Mouse (Mus musculus): ENCODE data around the gene Prr29.
"Not testable (repeated sequence)": the region's sequence is repeated elsewhere in the genome, so short reads cannot be mapped to it uniquely, and the experiment has no call there.

The Prr29 gene

GRCm38 (mm10) chr11:106354181-106354580 is 11.1 kb upstream of the Prr29 start:
- CTCF ChIA-PET, result no interaction called here

- CTCF ChIA-PET, result interaction anchor here (0.7 to 1.1 kb wide), 3 partner anchors 9 to 11 kb away, joined by 3 read pairs; partner anchors contain the start of gene Prr29
Measured at GRCm38 (mm10) chr11:106355382-106356128, 9.7 kb upstream of the Prr29 start.

GRCm38 (mm10) chr11:106359350-106359749 is 5.9 kb upstream of the Prr29 start:
- CTCF ChIA-PET, result no interaction called here

- CTCF ChIA-PET, result interaction anchor here (0.6 to 0.8 kb wide), 2 partner anchors 9 to 110 kb away, joined by 3 read pairs; no protein-coding TSS in a partner anchor
Measured at GRCm38 (mm10) chr11:106364712-106365111, 560 bp upstream of the Prr29 start.

- CTCF ChIA-PET, result interaction anchor here (0.5 to 1.7 kb wide), 5 partner anchors 10 to 1928 kb away, joined by 3 read pairs; no protein-coding TSS in a partner anchor
Measured at GRCm38 (mm10) chr11:106366316-106366715, 1.0 kb downstream of the Prr29 start.

- CTCF ChIA-PET, result no interaction called here
Measured at GRCm38 (mm10) chr11:106373998-106374397, 8.7 kb downstream of the Prr29 start.

- CTCF ChIA-PET, result interaction anchor here (0.7 kb wide), 1 partner anchor 10 kb away, joined by 4 read pairs; no protein-coding TSS in a partner anchor
Measured at GRCm38 (mm10) chr11:106374559-106374958, 9.3 kb downstream of the Prr29 start.

GRCm38 (mm10) chr11:106374979-106375378 is 9.7 kb downstream of the Prr29 start:
- CTCF ChIA-PET, result interaction anchor here (0.7 kb wide), 1 partner anchor 10 kb away, joined by 4 read pairs; no protein-coding TSS in a partner anchor

GRCm38 (mm10) chr11:106381011-106381410 is 15.7 kb downstream of the Prr29 start:
- CTCF ChIA-PET, result no interaction called here

- CTCF ChIA-PET, result no interaction called here
Measured at GRCm38 (mm10) chr11:106381883-106382282, 16.6 kb downstream of the Prr29 start.

- CTCF ChIA-PET, result no interaction called here
Measured at GRCm38 (mm10) chr11:106382424-106382823, 17.2 kb downstream of the Prr29 start.

- CTCF ChIA-PET, result no interaction called here
Measured at GRCm38 (mm10) chr11:106383051-106383790, 17.9 kb downstream of the Prr29 start.

GRCm38 (mm10) chr11:106386409-106386808 is 21.1 kb downstream of the Prr29 start:
- CTCF ChIA-PET, result no interaction called here

- CTCF ChIA-PET, result no interaction called here
Measured at GRCm38 (mm10) chr11:106387020-106387419, 21.7 kb downstream of the Prr29 start.

- CTCF ChIA-PET, result interaction anchor here (0.6 kb wide), 1 partner anchor 81 kb away, joined by 3 read pairs; no protein-coding TSS in a partner anchor
Measured at GRCm38 (mm10) chr11:106387791-106388216, 22.5 kb downstream of the Prr29 start, which contains the start of gene Icam2. Gene Icam2, minus strand, starts transcription at chr11:106388075.

- CTCF ChIA-PET, result no interaction called here
Measured at GRCm38 (mm10) chr11:106389611-106390010, 24.3 kb downstream of the Prr29 start.

GRCm38 (mm10) chr11:106390757-106391156 is 25.5 kb downstream of the Prr29 start:
- CTCF ChIA-PET, result interaction anchor here (0.7 to 1.8 kb wide), 4 partner anchors 11 to 61 kb away, joined by 3 to 9 read pairs (median 4); no protein-coding TSS in a partner anchor

- CTCF ChIA-PET, result interaction anchor here (1.0 to 1.8 kb wide), 3 partner anchors 12 to 60 kb away, joined by 3 to 9 read pairs (median 4); no protein-coding TSS in a partner anchor
Measured at GRCm38 (mm10) chr11:106391546-106392188, 26.4 kb downstream of the Prr29 start.

GRCm38 (mm10) chr11:106392597-106393330 is 27.5 kb downstream of the Prr29 start:
- CTCF ChIA-PET, result interaction anchor here (0.7 kb wide), 1 partner anchor 729 kb away, joined by 3 read pairs; no protein-coding TSS in a partner anchor

- CTCF ChIA-PET, result interaction anchor here (0.7 kb wide), 1 partner anchor 729 kb away, joined by 3 read pairs; no protein-coding TSS in a partner anchor
Measured at GRCm38 (mm10) chr11:106393331-106393616, 28.0 kb downstream of the Prr29 start.

- CTCF ChIA-PET, result not testable (repeated sequence)
Measured at GRCm38 (mm10) chr11:106394055-106394454, 28.8 kb downstream of the Prr29 start.
